Mouse (Mus musculus): Measurements from ENCODE around the gene Snrk. TPM values are rescaled to one million over a fixed set of nuclear protein-coding genes. Genes with fewer than 3 reads are reported as not detected.
A peak's percentile ranks its signal among the peaks of the same experiment; 100 is the strongest.

Gene Snrk
- polyA plus RNA-seq, 1 experiment from 2014 or later: 34.0 TPM

GRCm38 (mm10) chr9:122110508-122110907 lies 6.6 kb upstream of the Snrk start:
- H3K27ac ChIP-seq (replicated peaks): peak overlapping the region; percentile 13; the same call in 1 of the 2 replicates
- WGBS: 77% methylated on average over 6 of the region's 6 CpGs

GRCm38 (mm10) chr9:122110921-122111320 lies 6.1 kb upstream of the Snrk start:
- Histone ChIP-seq H3K4me3 (ENCODE audit: low read depth, low read length) (no peak overlapping the region), H3K36me3 (ENCODE audit: control insufficient read depth, insufficient read depth, low read length) (no peaks in the 10 kb centered on the region), H3K27me3 (ENCODE audit: control insufficient read depth, insufficient read depth, low read length) (no peaks in the 10 kb centered on the region), H3K27ac (replicated peaks) (no peak overlapping the region; the same call in 1 of the 2 replicates), H3K9me3 (ENCODE audit: control insufficient read depth, low read length) (no peaks in the 10 kb centered on the region), H3K4me1 (replicated peaks; ENCODE audit: control insufficient read depth, insufficient read depth) (0 out of 2 replicates have a peak, but pooled peaks cover 3% of the 10 kb centered on the region), H3K4me2 (replicated peaks; ENCODE audit: low read depth) (no peak overlapping the region), H3K9ac (ENCODE audit: low read length) (no peak overlapping the region)
- TF ChIP-seq CTCF (IDR thresholded peaks at IDR 0.05; ENCODE audit: low read depth) (no peak), EP300 (optimal IDR thresholded peaks at IDR 0.05) (no peak)
- ATAC-seq (ENCODE audit: low FRiP score, low TSS enrichment) (no peak), DNase-seq (ENCODE audit: low spot score) (peak; percentile 10)
- WGBS: 83% methylated on average over 5 of the region's 5 CpGs

More at GRCm38 (mm10) chr9:122110508-122110907, 6.6 kb upstream of the Snrk start:
- ATAC-seq (ENCODE audit: low FRiP score, low TSS enrichment) (0 out of 2 replicates have a peak, but pooled peaks have one; percentile 18), DNase-seq (ENCODE audit: low spot score) (peak; percentile 5)
- Histone ChIP-seq H3K36me3 (ENCODE audit: control insufficient read depth, insufficient read depth, low read length) (no peaks in the 10 kb centered on the region), H3K4me3 (ENCODE audit: low read depth, low read length) (no peak overlapping the region), H3K9ac (ENCODE audit: low read length) (no peak overlapping the region; the same call in 1 of the 2 replicates), H3K4me1 (replicated peaks; ENCODE audit: control insufficient read depth, insufficient read depth) (0 out of 2 replicates have a peak, but pooled peaks cover 3% of the 10 kb centered on the region), H3K9me3 (ENCODE audit: control insufficient read depth, low read length) (no peaks in the 10 kb centered on the region), H3K4me2 (replicated peaks; ENCODE audit: low read depth) (no peak overlapping the region), H3K27me3 (ENCODE audit: control insufficient read depth, insufficient read depth, low read length) (no peaks in the 10 kb centered on the region)
- TF ChIP-seq CTCF (IDR thresholded peaks at IDR 0.05; ENCODE audit: low read depth) (no peak), EP300 (optimal IDR thresholded peaks at IDR 0.05) (no peak)

GRCm38 (mm10) chr9:122115552-122115951 lies 1.5 kb upstream of the Snrk start:
- H3K9ac ChIP-seq (ENCODE audit: low read length): no peak overlapping the region
- H3K4me1 ChIP-seq (replicated peaks; ENCODE audit: control insufficient read depth, insufficient read depth): no peaks in the 10 kb centered on the region
- no peaks in the 10 kb centered on the region for H3K36me3 ChIP-seq (ENCODE audit: control insufficient read depth, insufficient read depth, low read length)
- H3K9me3 ChIP-seq (ENCODE audit: control insufficient read depth, low read length): no peaks in the 10 kb centered on the region
- H3K27ac ChIP-seq (replicated peaks): no peak overlapping the region
- no peak overlapping the region for H3K4me2 ChIP-seq (replicated peaks; ENCODE audit: low read depth)
- 67% methylated on average over 4 of the region's 4 CpGs for WGBS
- no peak for TF ChIP-seq CTCF (IDR thresholded peaks at IDR 0.05; ENCODE audit: low read depth)
- TF ChIP-seq EP300 (optimal IDR thresholded peaks at IDR 0.05): no peak
- no peak overlapping the region for H3K4me3 ChIP-seq (ENCODE audit: low read depth, low read length)
- H3K27me3 ChIP-seq (ENCODE audit: control insufficient read depth, insufficient read depth, low read length): no peaks in the 10 kb centered on the region
- no peak for DNase-seq (ENCODE audit: low spot score)
- no peak for ATAC-seq (ENCODE audit: low FRiP score, low TSS enrichment)

GRCm38 (mm10) chr9:122116359-122116758 lies 707 bp upstream of the Snrk start:
- Histone ChIP-seq H3K4me2 (replicated peaks; ENCODE audit: low read depth) (no peak overlapping the region), H3K9ac (ENCODE audit: low read length) (no peak overlapping the region), H3K4me1 (replicated peaks; ENCODE audit: control insufficient read depth, insufficient read depth) (no peaks in the 10 kb centered on the region), H3K27ac (replicated peaks) (no peak overlapping the region), H3K4me3 (ENCODE audit: low read depth, low read length) (no peak overlapping the region), H3K27me3 (ENCODE audit: control insufficient read depth, insufficient read depth, low read length) (no peaks in the 10 kb centered on the region), H3K36me3 (ENCODE audit: control insufficient read depth, insufficient read depth, low read length) (no peaks in the 10 kb centered on the region), H3K9me3 (ENCODE audit: control insufficient read depth, low read length) (no peaks in the 10 kb centered on the region)
- DNase-seq (ENCODE audit: low spot score) (no peak), ATAC-seq (ENCODE audit: low FRiP score, low TSS enrichment) (no peak)
- 15% methylated on average over 1 of the region's 1 CpGs for WGBS
- TF ChIP-seq EP300 (optimal IDR thresholded peaks at IDR 0.05) (no peak), CTCF (IDR thresholded peaks at IDR 0.05; ENCODE audit: low read depth) (no peak)

GRCm38 (mm10) chr9:122117692-122118529 lies 845 bp downstream of the Snrk start:
- Histone ChIP-seq H3K4me1 (replicated peaks; ENCODE audit: control insufficient read depth, insufficient read depth) (no peaks in the 10 kb centered on the region), H3K27ac (replicated peaks) (peak overlapping the region; percentile 97), H3K4me2 (replicated peaks; ENCODE audit: low read depth) (peak overlapping the region; percentile 62), H3K4me3 (ENCODE audit: low read depth, low read length) (peak overlapping the region; percentile 83), H3K36me3 (ENCODE audit: control insufficient read depth, insufficient read depth, low read length) (no peaks in the 10 kb centered on the region), H3K9ac (ENCODE audit: low read length) (peak overlapping the region; percentile 97), H3K27me3 (ENCODE audit: control insufficient read depth, insufficient read depth, low read length) (no peaks in the 10 kb centered on the region), H3K9me3 (ENCODE audit: control insufficient read depth, low read length) (no peaks in the 10 kb centered on the region)
- WGBS: 3% methylated on average over 38 of the region's 40 CpGs
- TF ChIP-seq CTCF (IDR thresholded peaks at IDR 0.05; ENCODE audit: low read depth) (no peak), EP300 (optimal IDR thresholded peaks at IDR 0.05) (no peak)
- DNase-seq (ENCODE audit: low spot score): no peak
- no peak; the same call in 1 of the 2 replicates for ATAC-seq (ENCODE audit: low FRiP score, low TSS enrichment)

GRCm38 (mm10) chr9:122120089-122120488 lies 3.0 kb downstream of the Snrk start:
- TF ChIP-seq EP300 (optimal IDR thresholded peaks at IDR 0.05) (no peak), CTCF (IDR thresholded peaks at IDR 0.05; ENCODE audit: low read depth) (peak; percentile 91)
- H3K9ac ChIP-seq (ENCODE audit: low read length): no peak overlapping the region
- no peak overlapping the region for H3K4me3 ChIP-seq (ENCODE audit: low read depth, low read length)
- WGBS: 42% methylated on average over 3 of the region's 3 CpGs
- peak overlapping the region; percentile 8; the same call in 1 of the 2 replicates for H3K4me2 ChIP-seq (replicated peaks; ENCODE audit: low read depth)
- H3K36me3 ChIP-seq (ENCODE audit: control insufficient read depth, insufficient read depth, low read length): no peaks in the 10 kb centered on the region
- H3K27ac ChIP-seq (replicated peaks): no peak overlapping the region
- no peaks in the 10 kb centered on the region for H3K4me1 ChIP-seq (replicated peaks; ENCODE audit: control insufficient read depth, insufficient read depth)
- no peak for ATAC-seq (ENCODE audit: low FRiP score, low TSS enrichment)
- H3K9me3 ChIP-seq (ENCODE audit: control insufficient read depth, low read length): no peaks in the 10 kb centered on the region
- no peaks in the 10 kb centered on the region for H3K27me3 ChIP-seq (ENCODE audit: control insufficient read depth, insufficient read depth, low read length)
- DNase-seq (ENCODE audit: low spot score): peak; percentile 72

Data from stomach, postnatal 0 days (tissue).